Mouse (Mus musculus): Measurements from ENCODE around the gene Bag2. TPM values are rescaled to one million over a fixed set of nuclear protein-coding genes. Genes with fewer than 3 reads are reported as not detected.
"Not testable (repeated sequence)": the region's sequence is repeated elsewhere in the genome, so short reads cannot be mapped to it uniquely, and the experiment has no call there.

Bag2 gene
- polyA plus RNA-seq, 1 experiment from 2014 or later, result 52.3 TPM

DNA sequence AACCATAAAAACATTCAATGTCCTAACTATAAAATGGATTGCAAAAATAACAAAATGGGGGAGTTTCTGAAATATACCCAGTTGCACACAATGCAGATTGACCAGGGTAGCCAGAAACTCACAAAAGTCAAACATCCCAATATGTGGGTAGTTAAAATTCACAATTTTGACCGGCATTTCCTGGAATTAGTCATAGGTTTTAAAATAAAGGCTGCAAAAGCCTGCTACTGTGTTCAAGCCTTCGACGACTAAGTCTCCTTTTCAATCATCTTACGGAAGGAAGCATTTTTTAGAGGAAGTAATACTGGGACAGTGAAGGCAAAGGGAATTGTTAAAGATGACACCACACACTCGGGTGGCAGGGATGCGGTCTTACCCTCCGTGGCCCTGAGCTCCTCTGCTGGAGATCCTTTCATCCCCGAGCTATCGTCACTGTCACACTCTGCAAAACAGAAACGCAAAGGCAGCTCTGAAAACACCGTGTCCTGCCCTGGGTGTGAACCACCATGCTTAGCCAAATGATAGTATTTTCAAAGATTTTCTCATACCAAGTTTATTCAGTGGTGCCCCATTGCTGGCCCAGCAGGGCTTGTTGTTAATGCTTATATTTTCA, 8.0 kb upstream of the Bag2 start:
- no peaks in the 10 kb centered on the region for H3K4me1 ChIP-seq
- H3K9ac ChIP-seq, result no peak overlapping the region
- H3K36me3 ChIP-seq, result peaks cover 49% of the 10 kb centered on the region
- WGBS, result 89% methylated on average over 11 of the region's 11 CpGs
- H3K27me3 ChIP-seq, result no peaks in the 10 kb centered on the region
- no peak overlapping the region for H3K27ac ChIP-seq
- H3K4me2 ChIP-seq (replicated peaks), result no peak overlapping the region
- no peak overlapping the region for H3K4me3 ChIP-seq
- H3K9me3 ChIP-seq, result no peaks in the 10 kb centered on the region
- ATAC-seq (ENCODE audit: low FRiP score, low read depth), result no peak

DNA sequence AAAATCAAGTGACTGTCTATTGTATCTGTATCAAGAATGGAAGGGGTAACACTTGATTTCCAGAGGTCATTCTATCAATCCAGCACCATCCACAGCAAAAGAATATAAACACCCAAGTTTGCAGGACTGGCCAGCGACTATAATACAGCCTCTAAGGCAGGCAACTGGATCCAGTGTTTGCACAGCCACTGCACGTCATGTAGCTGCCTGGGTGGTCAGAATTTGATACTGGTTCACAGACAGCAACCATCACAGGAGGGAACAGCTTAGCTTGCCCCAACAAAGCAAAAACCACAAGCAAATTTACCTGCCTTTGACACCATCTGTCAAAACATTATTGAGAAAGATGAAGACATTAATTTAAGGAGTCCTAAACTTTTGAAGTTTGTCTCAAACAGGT, 6.2 kb upstream of the Bag2 start:
- WGBS, result 45% methylated on average over 2 of the region's 2 CpGs
- Histone ChIP-seq H3K4me2 (replicated peaks) (no peak overlapping the region), H3K9ac (no peak overlapping the region), H3K9me3 (no peaks in the 10 kb centered on the region), H3K27ac (no peak overlapping the region), H3K4me3 (no peak overlapping the region), H3K4me1 (no peaks in the 10 kb centered on the region), H3K27me3 (no peaks in the 10 kb centered on the region), H3K36me3 (peaks cover 40% of the 10 kb centered on the region)
- ATAC-seq (ENCODE audit: low FRiP score, low read depth), result no peak

DNA sequence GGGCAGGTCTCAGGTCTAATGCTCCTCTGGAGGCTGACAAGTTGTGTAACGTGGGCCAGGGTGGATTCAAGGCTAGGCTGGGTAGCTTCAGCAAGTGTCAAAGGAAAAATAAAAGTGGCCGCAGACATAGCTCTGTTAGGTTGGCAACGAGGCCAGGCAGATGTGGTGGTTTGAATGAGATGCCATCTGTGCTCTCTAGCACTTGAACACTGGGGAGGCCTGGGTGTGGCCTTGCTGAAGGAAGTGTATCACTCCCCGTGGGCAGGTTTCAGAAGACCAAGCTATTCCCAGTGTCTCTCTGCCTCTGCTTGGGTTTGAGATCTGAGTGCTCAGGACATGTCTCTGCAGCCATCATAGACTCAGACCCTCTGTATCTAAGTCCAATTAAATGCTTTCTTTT, 893 bp upstream of the Bag2 start:
- Histone ChIP-seq H3K27ac (no peak overlapping the region), H3K27me3 (no peaks in the 10 kb centered on the region), H3K4me3 (0 out of 2 replicates have a peak overlapping the region, but pooled peaks have one; percentile 63), H3K36me3 (peaks cover 21% of the 10 kb centered on the region), H3K4me2 (replicated peaks) (no peak overlapping the region), H3K9ac (no peak overlapping the region), H3K4me1 (peaks cover 30% of the 10 kb centered on the region), H3K9me3 (no peaks in the 10 kb centered on the region)
- no peak for ATAC-seq (ENCODE audit: low FRiP score, low read depth)
- WGBS, result 45% methylated on average over 4 of the region's 4 CpGs

DNA sequence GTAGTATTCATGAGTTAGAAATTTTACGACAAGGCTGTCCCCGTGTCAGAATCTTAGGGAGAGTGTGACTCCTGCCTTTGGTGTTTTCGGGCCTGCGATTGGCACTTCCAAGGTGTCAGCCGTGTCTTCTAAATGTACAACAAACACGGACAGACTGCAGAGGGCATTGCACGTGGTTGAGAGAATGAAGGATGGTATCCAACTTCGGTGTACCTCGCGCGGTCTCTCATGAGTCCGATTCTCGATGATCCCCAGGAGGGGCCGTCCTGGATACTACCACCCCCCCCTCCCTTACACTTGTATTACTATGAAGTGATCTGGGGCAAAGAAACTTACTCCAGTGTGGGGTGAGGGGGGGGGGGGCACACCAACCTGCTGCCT, 572 bp downstream of the Bag2 start:
- Histone ChIP-seq H3K27ac (0 out of 2 replicates have a peak overlapping the region, but pooled peaks have one; percentile 11), H3K4me1 (peaks cover 30% of the 10 kb centered on the region), H3K9ac (peak overlapping the region; percentile 85), H3K4me3 (peak overlapping the region; percentile 63), H3K27me3 (no peaks in the 10 kb centered on the region), H3K4me2 (replicated peaks) (peak overlapping the region; percentile 89), H3K36me3 (peaks cover 12% of the 10 kb centered on the region), H3K9me3 (no peaks in the 10 kb centered on the region)
- ATAC-seq (ENCODE audit: low FRiP score, low read depth), result no peak; the same call in none of the 2 replicates
- 2% methylated on average over 14 of the region's 14 CpGs for WGBS

DNA sequence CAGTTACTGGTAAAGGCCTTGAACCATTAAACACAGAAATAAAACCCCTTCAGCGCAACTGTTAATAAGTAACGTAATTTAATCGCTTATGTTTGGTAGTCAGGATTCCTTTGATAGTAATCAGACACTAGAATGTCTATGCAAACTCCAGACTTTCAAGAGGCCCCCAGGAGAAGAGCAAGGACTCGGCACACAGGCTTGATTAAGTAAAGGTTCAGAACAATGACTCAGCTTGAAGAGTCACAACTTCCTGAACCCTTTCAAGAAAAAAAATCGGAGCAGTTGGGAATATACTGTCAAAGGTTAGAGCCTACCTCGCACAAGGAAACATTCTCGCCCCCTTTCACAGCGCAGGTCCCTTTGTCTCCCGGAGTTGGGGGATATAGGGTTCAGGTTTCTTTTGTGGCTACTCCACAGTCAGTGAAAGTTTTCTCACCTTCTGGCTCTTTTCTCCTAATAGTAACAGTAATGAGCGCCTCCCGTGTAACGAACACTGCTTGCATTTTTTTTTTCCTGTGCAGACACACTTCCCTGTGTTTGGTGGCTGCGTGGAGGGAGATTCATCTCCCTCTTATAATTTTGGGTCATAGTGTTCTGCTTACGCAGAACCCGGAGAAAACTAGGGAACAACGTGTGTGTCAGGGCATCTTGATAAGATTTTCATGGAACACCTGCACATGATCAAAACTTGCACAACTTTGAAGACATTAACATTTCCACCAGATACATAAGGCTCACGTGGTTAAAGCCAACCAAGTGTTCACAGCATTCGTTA, 1.1 kb downstream of the Bag2 start:
- peaks cover 11% of the 10 kb centered on the region for H3K36me3 ChIP-seq
- H3K4me1 ChIP-seq, result peaks cover 30% of the 10 kb centered on the region
- H3K27me3 ChIP-seq, result no peaks in the 10 kb centered on the region
- H3K4me3 ChIP-seq, result peak overlapping the region; percentile 63
- WGBS, result 18% methylated on average over 18 of the region's 18 CpGs
- H3K4me2 ChIP-seq (replicated peaks), result peak overlapping the region; percentile 89
- H3K27ac ChIP-seq, result no peak overlapping the region
- ATAC-seq (ENCODE audit: low FRiP score, low read depth), result no peak
- H3K9me3 ChIP-seq, result no peaks in the 10 kb centered on the region
- peak overlapping the region; percentile 85 for H3K9ac ChIP-seq

DNA sequence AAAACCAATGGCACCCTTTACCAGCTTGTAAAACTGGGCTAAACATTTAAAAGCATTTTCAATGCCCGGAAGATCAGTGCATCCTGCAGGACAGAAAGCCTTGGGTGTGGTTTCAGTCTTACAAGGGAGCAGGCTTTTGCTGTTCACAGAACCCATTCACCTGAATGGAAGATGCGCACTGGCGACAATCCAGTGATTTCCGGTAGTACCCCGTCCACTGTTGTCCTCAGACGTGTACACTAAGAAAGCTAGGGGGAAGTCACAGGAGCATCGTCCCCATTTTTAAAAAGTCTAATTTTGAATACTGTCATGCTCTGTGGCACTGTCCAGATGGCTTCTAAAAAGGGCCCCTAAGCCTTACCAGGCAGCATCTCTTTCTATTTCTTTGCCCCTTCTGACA, 1.8 kb downstream of the Bag2 start:
- Histone ChIP-seq H3K4me3 (peak overlapping the region; percentile 63), H3K9ac (0 out of 2 replicates have a peak overlapping the region, but pooled peaks have one; percentile 85)

DNA sequence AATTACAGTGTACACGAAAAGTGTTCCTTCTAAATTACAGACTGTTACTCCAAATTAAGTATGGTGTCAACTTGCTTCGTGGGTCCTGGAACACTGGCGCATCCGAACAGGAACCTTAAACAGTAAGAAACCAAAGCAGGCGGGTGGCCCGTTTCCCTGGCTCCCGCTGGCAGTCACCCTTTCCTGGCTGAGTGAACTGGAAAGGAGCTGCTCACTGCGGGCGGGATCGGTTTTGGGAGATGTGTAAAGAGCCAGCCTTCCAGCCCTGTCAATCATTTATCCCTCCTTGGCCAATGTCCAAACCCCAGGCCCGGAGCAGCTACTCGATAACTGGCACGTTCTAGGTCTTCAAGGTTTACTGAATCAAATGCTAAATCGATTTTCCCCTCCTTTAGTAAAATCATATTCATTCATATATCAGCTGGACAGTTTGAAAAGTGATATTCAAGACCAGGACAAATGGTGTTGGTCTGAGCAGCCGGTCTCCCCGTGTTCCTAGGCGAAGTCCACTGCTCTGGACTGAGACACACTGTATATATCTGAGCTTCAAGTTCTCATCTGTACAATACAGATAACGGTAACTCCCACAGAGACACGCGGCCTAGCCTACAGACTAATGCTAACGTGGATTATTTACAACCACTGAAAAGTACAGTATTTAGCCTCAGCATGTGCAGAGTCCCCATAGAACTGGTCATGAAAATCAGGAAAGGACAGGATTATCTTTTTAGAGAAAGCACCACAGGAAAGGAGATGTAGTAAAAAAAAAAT, 2.4 kb downstream of the Bag2 start:
- no peak for ATAC-seq (ENCODE audit: low FRiP score, low read depth)
- Histone ChIP-seq H3K27ac (no peak overlapping the region), H3K9ac (no peak overlapping the region), H3K4me2 (replicated peaks) (no peak overlapping the region), H3K9me3 (no peaks in the 10 kb centered on the region), H3K4me3 (no peak overlapping the region), H3K36me3 (peaks cover under 1% of the 10 kb centered on the region; the same call in 1 of the 2 replicates), H3K27me3 (no peaks in the 10 kb centered on the region), H3K4me1 (peaks cover 30% of the 10 kb centered on the region)
- 88% methylated on average over 21 of the region's 21 CpGs for WGBS

More for the DNA sequence above, 1.8 kb downstream of the Bag2 start:
- H3K4me1 ChIP-seq, result peaks cover 30% of the 10 kb centered on the region
- H3K27me3 ChIP-seq, result no peaks in the 10 kb centered on the region
- no peak overlapping the region for H3K27ac ChIP-seq
- H3K36me3 ChIP-seq, result peaks cover 7% of the 10 kb centered on the region
- WGBS, result 83% methylated on average over 7 of the region's 7 CpGs
- no peaks in the 10 kb centered on the region for H3K9me3 ChIP-seq
- ATAC-seq (ENCODE audit: low FRiP score, low read depth), result no peak
- peak overlapping the region; percentile 89 for H3K4me2 ChIP-seq (replicated peaks)

DNA sequence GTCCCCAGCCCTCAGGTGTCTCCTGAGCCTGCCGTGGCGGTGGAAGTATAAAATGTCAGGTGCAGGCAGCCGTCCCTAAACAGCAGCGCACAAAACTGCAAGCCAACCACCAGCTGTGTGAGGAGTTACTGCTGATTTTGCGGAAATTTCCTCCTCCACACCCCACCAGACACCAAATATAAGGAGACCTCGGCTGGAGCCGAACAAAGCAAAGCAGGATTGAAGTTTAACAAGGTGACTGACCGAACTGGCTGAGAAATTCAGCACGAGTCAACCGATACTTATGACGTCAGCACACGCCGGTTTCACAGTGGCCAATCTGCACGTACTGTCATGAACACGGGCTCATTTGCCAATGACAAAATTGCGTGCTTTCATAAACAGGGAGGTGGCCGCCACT, 3.5 kb downstream of the Bag2 start:
- Histone ChIP-seq H3K4me1 (peaks cover 30% of the 10 kb centered on the region), H3K4me2 (replicated peaks) (no peak overlapping the region), H3K9me3 (no peaks in the 10 kb centered on the region), H3K27me3 (no peaks in the 10 kb centered on the region), H3K4me3 (no peak overlapping the region), H3K27ac (no peak overlapping the region), H3K36me3 (no peaks in the 10 kb centered on the region), H3K9ac (no peak overlapping the region)
- WGBS, result 76% methylated on average over 17 of the region's 17 CpGs
- ATAC-seq (ENCODE audit: low FRiP score, low read depth), result no peak

DNA sequence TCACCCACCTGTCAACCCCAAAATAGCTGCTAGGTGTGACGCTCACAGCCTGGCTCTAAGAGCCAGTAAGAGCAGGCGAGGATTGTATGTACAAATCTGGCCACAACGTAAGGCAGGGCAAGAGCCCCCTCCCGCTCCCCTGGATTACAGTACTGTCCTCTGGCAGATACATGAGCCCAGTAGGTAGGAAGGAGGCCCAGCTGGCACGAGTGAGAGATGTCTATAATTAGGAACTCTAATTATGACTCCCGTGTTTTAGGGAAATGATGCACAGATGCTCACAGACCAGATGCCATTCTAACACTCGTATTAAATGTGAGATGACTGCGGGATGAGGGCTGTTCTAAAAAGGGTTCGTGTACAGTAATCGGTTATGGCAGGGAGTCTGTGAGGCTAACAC, 6.3 kb downstream of the Bag2 start:
- peaks cover 24% of the 10 kb centered on the region for H3K36me3 ChIP-seq
- no peak overlapping the region for H3K27ac ChIP-seq
- no peaks in the 10 kb centered on the region for H3K27me3 ChIP-seq
- no peaks in the 10 kb centered on the region for H3K9me3 ChIP-seq
- no peak for ATAC-seq (ENCODE audit: low FRiP score, low read depth)
- H3K4me2 ChIP-seq (replicated peaks), result no peak overlapping the region
- 84% methylated on average over 10 of the region's 10 CpGs for WGBS
- H3K4me1 ChIP-seq, result peaks cover 18% of the 10 kb centered on the region
- H3K9ac ChIP-seq, result no peak overlapping the region
- no peak overlapping the region for H3K4me3 ChIP-seq

DNA sequence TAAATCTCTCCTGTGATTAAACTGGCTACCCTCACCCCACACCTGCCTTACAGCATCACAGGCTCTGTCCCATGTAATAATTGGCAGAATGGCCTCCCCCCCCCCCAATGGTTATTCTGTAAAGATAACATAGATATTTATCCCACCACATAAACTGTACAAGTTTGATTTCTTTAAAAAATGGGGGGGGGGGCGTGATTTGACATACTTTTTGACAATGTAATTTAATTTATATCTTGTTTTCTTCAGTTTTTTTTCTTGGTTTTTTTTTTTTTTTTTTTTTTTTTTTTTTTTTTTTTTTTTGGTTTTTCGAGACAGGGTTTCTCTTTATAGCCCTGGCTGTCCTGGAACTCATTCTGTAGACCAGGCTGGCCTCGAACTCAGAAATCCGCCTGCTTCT, 7.9 kb downstream of the Bag2 start:
- H3K27ac ChIP-seq; H3K4me1 ChIP-seq; H3K4me2 ChIP-seq (replicated peaks); H3K9me3 ChIP-seq; ATAC-seq (ENCODE audit: low FRiP score, low read depth); H3K4me3 ChIP-seq; H3K9ac ChIP-seq; H3K27me3 ChIP-seq: not testable (repeated sequence)
- WGBS, result 74% methylated on average over 4 of the region's 4 CpGs
- H3K36me3 ChIP-seq, result peaks cover 37% of the 10 kb centered on the region

DNA sequence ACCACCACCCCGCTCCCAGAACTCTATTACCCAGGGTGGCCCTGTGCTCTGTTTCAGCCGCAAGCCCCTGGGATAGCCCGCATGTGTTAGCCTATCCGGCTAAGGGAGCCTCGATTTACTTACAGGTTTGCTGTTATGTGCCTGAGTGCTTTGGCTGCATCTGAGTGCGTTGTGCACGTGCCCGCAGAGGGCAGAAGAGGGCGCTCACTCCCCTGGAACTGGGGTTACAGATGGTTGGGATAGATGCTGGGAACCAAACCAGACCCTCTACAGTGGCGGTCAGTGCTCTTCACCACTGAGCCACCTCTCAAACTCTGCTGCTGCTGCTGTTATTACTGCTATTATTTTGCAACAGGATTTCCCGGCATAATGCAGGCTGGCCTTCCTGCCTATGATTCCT, 8.5 kb downstream of the Bag2 start:
- Histone ChIP-seq H3K4me3 (no peak overlapping the region), H3K9me3 (no peaks in the 10 kb centered on the region), H3K4me1 (0 out of 2 replicates have a peak, but pooled peaks cover 4% of the 10 kb centered on the region), H3K4me2 (replicated peaks) (no peak overlapping the region), H3K36me3 (peaks cover 41% of the 10 kb centered on the region), H3K9ac (no peak overlapping the region), H3K27ac (no peak overlapping the region), H3K27me3 (no peaks in the 10 kb centered on the region)
- WGBS, result 96% methylated on average over 11 of the region's 11 CpGs
- no peak for ATAC-seq (ENCODE audit: low FRiP score, low read depth)

DNA sequence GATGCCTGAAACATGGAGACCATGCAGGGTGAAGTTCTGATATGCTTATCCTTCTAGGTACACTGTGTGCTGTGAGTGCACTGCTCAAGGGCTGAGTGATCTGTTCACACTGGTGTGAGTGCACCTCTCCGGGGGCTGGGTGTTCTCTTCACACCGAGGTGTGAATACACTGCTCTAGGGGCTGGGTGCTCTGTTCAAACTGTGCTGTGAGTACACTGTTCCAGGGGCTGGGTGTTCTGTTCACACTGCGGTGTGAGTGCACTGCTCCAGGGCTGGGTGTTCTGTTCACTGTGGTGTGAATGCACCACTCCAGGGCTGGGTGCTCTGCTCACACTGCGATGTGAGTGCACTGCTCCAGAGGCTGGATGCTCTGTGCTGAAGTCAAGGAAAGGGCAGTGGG, 11.7 kb downstream of the Bag2 start:
- H3K4me2 ChIP-seq (replicated peaks), result no peak overlapping the region
- H3K9ac ChIP-seq, result no peak overlapping the region
- no peak for ATAC-seq (ENCODE audit: low FRiP score, low read depth)
- 88% methylated on average over 4 of the region's 4 CpGs for WGBS
- no peak overlapping the region for H3K27ac ChIP-seq
- H3K4me3 ChIP-seq, result no peak overlapping the region
- no peaks in the 10 kb centered on the region for H3K4me1 ChIP-seq
- H3K9me3 ChIP-seq, result no peaks in the 10 kb centered on the region
- peaks cover 55% of the 10 kb centered on the region for H3K36me3 ChIP-seq
- H3K27me3 ChIP-seq, result no peaks in the 10 kb centered on the region

All from limb, embryonic 13.5 days (tissue).